Mouse (Mus musculus) lung, postnatal 25 days (tissue): ENCODE data around the gene Nat14.
"Not testable (repeated sequence)": the region's sequence is repeated elsewhere in the genome, so short reads cannot be mapped to it uniquely, and the experiment has no call there.

Experiments used
- DNase-seq: peaks from one replicate; pipeline ENCODE4 v3.0.0; 2022; ENCODE audit warnings: low spot score

Gene Nat14

DNA sequence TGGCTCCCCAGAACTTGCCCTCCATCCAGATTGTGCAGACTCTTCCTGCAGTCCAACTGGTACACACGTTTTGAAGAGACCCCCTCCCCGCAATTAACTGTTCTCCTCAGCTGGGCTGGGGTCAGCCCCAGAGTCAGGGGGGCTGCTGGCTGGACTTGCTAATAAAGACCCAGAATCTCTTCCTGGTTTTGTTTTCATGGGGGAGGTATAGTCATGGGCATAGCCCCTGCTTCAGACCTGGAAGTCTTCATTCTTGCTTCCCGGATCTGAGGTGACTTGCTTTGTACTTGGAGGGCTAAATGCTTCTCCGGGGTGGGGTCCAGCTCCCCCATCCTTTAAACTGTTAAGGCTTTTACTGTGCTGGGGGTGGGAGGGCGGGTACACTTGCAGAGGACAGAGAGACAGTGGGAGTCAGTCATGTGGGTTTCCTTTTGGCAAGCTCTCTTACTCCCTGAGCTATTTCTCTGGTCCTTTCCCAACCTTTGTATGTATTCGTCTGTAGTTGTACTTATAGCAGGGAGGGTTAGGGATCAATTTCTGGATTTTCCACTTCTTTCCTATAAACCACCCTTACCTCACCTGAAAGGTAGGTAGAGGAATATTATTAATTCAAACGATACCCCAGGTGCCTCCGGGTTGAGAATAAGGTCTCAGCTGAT lies at the start of gene Nat14:
Gene Nat14 (plus strand): TSS at position 205 of the 659 bp plus-strand sequence.
- no peak for DNase-seq

GRCm38 (mm10) chr7:4876753-4877221 lies 45.0 kb upstream of the Nat14 start, which contains the start of gene Isoc2a:
Isoc2a (plus strand) TSS chr7:4877153.
- DNase-seq, result peak; percentile 95

GRCm38 (mm10) chr7:4877226-4877625 lies 44.6 kb upstream of the Nat14 start:
- no peak for DNase-seq

DNA sequence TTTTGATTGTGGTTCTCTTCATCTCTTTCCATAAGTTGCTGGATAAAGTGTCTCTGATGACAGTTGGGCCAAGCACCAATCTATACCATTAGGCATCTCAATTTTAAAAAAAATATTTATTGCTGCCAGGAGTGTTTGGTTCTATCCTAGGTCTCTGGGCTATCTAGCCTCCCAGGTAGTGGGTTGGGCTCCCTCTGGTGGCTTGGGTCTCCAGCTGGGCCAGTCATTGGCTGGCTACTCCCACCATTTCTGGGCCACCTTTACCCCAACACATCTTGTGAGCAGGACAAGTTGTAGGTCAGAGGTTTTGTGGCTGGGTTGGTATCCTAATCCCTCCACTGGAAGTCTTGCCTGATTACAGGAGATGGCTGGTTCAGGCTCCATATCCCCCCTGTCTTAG lies 43.6 kb upstream of the Nat14 start:
- DNase-seq, result no peak

DNA sequence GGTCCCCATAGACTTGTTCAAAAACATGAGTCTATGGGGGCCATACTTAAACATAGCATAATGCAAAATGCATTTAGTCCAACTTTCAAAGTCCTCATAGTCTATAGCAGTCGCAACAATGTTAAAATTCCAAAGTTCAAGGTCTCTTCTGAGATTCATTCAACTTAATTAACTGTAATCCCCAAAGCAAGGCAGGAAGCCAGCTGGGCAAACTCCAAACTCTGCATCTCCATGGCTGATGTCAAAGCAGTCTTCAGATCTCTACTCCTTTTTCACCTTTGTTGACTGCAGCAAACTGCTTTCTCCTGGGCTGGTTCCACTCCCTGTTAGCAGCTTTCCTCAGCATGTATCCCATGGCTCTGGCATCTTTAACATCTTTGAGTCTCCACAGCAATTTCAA lies 42.8 kb upstream of the Nat14 start:
- not testable (repeated sequence) for DNase-seq

GRCm38 (mm10) chr7:4886680-4887079 lies 35.1 kb upstream of the Nat14 start:
- DNase-seq, result no peak

DNA sequence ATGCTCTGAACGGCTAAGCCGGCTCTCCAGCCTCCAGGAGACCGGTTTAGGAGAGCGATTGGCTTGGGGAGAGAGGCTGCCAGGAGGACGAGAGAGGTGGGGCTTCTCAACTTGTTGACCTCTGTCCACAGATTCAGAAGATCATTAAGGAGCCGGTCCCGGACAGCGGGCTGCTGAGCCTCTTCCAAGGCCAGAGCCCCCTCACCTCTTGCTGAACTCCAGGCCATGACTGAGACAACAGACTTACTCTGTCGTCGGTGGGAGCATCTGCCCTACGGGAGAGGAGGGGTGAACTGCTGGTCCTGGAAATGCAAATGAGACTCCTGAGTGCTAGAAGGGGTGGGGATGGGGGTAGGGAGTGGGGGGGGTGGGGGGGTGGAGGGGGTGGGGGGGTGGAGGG lies 26.6 kb upstream of the Nat14 start:
- DNase-seq, result no peak

DNA sequence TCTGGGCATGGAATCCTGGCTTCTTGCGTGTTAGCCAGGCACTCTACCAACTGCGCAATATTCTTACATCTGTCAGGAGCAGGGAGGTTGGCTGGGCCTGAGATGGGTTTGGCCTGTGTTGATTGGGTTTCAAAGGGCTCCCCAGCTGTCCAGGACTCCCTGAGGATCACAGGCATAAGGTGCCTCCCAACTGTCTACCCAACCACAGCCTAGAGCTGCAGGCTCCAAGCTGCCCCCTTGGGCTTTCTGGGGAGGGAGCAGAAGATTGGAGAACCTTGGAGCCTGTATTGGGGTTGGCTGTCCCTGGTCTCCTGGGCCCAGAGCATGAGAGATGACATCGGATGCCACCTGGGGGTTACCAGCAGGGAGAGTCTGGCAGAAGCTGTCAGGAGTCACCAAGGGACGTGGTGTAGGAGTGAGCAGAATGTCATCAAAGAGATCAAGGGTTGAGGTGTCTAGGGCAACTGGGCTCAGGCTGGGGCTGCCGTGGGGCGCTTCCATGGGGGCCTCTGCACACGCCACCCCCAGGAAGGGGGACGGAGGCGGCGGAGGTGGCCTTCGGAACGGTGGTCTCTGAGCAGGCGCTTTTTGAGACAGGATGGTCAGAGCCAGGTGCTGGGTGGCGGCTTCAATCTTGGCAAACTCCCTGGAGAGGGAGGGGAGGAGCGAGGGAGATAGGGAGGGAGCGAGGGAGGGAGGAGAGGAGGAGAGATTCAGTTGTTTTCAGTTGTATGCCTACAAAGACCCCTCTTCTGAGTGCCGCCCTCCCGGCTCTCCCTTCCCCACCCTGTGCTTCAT lies 22.8 kb upstream of the Nat14 start:
- DNase-seq, result no peak

DNA sequence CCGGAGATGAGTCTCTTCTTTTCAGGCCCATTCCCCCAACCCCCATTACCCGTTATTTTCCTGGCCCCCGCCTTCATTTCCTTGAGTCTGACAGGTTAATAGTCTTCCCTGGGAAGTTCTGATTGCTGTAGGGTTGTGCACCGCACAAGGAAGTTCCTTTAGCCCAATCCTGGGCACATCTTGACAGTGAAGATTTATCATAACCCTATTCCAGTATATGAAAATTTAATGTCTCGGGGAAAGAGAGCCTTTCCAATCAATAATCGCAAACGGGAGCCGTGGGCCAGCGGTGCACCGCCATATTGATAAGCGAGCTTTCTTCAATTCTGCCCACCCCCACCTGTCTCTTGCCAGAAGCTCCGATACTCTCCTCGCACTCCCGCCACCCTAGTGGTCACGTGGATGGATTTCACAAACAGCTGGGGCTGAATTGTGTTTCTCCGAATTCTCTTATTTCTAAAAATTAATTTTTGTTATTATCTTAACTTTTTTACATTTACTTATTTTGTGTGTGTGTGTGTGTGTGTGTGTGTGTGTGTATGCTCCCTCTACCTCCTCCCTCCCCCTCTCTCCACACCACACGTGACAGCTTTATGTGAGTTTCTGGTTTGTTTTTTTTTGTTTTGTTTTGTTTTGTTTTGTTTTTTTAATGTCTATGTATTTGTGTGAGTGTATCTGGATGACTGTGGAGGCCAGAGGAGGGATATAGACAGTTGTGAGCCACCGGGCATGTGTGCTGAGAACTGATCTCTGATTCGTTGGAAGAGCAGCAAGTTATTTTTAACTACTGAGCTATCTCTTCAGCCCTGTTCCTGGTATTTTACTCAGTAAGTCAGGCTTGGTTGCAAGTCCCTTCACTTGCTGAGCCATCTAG lies 21.9 kb upstream of the Nat14 start:
- DNase-seq, result no peak

- DNase-seq, result no peak
These were observed 21.3 kb upstream of the Nat14 start for GRCm38 (mm10) chr7:4900523-4900851.

DNA sequence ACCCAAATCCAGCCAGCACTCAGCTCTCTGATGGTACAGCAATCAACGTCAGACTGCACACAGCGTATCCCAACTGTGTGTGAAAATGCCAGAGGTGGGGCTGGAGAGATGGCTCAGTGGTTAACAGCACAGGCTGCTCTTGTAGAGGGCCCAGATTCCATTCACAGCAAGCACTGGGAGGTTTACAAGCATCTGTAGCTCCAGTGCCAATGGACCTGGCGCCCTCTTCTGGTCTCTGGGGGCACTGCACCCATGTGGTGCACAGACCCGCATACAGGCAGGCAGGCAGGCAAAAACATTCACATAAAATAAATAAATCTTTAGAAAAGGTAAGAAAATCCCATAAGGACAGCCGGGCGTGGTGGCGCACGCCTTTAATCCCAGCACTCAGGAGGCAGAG lies 20.7 kb upstream of the Nat14 start:
- no peak for DNase-seq

GRCm38 (mm10) chr7:4902404-4902803 lies 19.4 kb upstream of the Nat14 start:
- DNase-seq, result no peak

DNA sequence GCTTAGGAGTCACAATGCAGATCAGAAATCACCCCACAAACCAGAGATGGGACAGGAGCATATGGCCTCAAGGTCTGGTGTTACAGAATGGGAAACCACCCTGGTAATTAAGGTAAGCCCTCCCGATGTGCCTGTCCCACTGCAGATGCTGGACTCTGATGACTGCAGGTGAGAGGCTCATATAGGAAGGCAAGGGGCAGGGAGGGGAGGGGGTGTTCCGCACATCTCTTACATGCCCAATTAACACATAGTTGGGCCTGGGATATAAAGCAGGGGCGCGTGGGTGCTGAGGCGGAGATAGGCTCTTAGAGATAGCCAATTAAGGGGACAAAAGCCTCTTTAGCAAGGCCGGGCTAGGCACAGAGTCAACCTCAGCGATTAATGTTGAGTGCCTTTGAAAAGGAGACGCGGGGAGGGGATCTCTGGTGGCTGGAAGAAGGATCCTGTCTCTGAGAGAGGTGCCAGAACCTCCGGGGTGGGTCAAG lies 15.3 kb upstream of the Nat14 start, which contains the start of gene Gm36210:
Gene Gm36210 (minus strand): TSS at position 51 of the 485 bp plus-strand sequence.
- DNase-seq, result no peak

GRCm38 (mm10) chr7:4911561-4911960 lies 10.3 kb upstream of the Nat14 start:
- DNase-seq, result peak; percentile 43

GRCm38 (mm10) chr7:4912248-4912647 lies 9.6 kb upstream of the Nat14 start:
- no peak for DNase-seq

DNA sequence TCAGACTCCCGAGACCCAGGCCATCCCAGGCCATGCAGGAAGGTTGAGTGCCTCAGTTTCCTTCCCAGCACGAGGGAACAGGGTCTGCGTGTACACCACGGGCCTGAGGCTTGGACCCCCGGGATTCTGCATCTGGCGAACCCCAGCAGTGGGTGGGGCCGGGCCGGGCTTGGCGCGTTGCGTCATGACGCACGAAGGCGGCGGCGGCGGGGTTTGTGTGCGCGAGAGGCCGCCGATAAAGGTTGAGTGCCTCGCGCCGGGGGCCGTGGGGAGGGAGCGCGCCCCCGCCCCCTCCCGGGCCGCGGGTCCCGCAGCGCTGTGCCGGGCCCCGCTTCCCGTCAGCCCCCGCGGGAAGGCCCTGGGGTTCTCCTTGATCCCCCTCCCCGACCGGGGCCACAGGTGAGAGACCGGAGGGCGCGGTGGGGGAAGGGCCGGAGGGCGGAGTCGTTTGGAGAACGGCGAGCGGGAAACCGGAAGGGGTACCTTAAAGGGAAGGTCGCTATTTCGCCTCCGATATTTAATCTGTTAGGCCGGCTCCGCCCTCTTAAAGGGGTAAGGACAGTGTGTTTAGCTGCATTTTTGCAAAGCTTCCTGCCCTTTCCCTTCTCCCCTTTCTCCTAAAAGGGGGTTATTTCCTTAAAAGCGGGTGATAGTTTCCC lies 6.7 kb upstream of the Nat14 start, which contains the start of gene Zfp628:
Gene Zfp628 (plus strand): TSS at position 211 of the 659 bp plus-strand sequence.
- DNase-seq, result peak; percentile 94

DNA sequence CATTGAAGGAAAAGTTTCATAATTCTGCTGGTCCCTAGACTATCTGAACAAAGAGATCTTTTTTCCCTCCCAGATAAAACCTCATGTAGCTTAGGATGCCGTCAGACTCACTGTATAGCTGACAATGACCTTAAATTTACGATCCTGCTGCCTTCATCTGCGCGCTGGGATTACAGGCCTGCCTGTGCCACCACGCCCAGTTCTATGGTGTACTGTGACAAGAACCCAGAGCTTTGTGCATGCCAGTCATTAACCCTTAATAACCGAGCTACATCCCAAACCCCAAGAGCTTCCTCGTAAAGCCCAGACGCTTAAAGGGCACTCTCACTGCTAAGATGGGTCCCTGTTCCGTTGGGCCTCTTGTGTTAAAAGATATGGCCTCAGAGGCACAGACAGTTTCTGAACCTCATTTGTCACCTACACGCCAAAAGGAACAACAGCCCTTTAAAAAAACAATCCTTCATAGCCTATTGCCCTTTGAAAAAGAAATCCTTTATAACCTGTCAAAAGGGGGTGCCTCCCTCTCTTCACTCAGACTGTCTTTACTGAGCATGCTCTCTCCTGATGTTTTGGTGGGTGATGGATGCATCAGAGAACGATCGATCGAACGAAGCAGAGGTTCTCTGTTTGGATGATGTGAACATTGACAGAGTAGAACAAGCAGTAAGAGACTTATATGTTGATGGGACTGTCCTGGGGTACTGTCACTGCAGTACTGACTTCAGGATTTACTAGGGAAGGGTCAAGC lies 6.0 kb upstream of the Nat14 start:
- DNase-seq, result no peak

GRCm38 (mm10) chr7:4917494-4917893 lies 4.3 kb upstream of the Nat14 start:
- DNase-seq, result no peak

GRCm38 (mm10) chr7:4918681-4919080 lies 3.1 kb upstream of the Nat14 start:
- DNase-seq, result no peak

GRCm38 (mm10) chr7:4919096-4919495 lies 2.7 kb upstream of the Nat14 start:
- DNase-seq, result no peak

DNA sequence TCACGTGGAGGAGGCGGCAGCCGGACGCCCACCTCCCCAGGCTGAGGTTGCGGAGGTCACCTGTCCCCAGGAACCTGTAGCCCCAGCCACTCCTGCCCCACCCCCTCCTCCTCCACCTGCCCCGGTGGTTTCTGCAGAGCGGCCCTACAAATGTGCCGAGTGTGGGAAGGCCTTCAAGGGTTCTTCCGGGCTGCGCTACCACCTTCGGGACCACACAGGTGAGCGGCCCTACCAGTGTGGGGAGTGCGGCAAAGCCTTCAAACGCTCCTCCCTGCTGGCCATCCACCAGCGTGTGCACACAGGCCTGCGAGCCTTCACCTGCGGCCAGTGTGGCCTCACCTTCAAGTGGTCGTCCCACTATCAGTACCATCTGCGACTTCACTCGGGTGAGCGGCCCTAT lies 1.9 kb upstream of the Nat14 start:
- DNase-seq, result no peak
